In the genomic region with DNA sequence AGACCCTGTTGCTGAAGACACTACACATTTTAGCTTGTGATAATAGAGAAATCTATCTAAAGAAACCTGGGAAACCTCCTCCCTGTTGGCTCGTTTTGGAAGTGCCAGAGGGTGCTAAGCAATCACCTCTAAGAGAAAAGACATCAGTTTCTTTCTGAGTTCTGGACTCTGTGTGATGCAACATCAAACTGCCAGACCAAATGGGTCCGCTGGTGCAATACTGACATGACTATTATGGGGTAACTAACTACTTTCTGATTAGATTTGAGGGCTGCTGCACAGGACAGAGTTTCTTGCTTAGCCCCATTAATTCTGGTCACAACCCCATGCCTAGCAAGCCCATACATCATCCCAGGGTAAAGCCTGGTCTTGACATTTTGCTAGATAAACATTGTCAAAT, we compare ENCODE assay signal across 28 mouse cellular contexts.
"Had no signal": no experiment of that assay in that cellular context is flagged by ENCODE, and none has a peak within 500 bp of the region (broad histone marks: within the 10 kb centered on the region; RNA-seq: fewer than 3 reads in every experiment).

No protein-coding gene starts in this region.

- DNase-seq: cerebellum, adult 2 months; cerebellum, adult 8-10 months; cerebellum, adult 9-10 months; cerebellum, adult 9-11 months; cerebellum, postnatal 10 days; cerebellum, postnatal 14 days; cerebellum, postnatal 25 days; embryo, embryonic 11 days; forebrain, postnatal 0 days; gastrocnemius, adult 2 months; gastrocnemius, postnatal 10 days; gastrocnemius, postnatal 14 days; gastrocnemius, postnatal 25 days; gastrocnemius, postnatal 36 days; heart, adult 11 months; heart, adult 18-20 months; heart, adult 2 months had no signal

- H3K9me3 ChIP-seq: embryonic facial prominence, embryonic 10.5 days; embryonic facial prominence, embryonic 12.5 days; embryonic facial prominence, embryonic 13.5 days; embryonic facial prominence, embryonic 15.5 days; forebrain, embryonic 10.5 days; forebrain, embryonic 12.5 days; forebrain, embryonic 13.5 days; forebrain, embryonic 15.5 days had no signal

- H3K4me3 ChIP-seq: embryonic facial prominence, embryonic 10.5 days; embryonic facial prominence, embryonic 12.5 days; embryonic facial prominence, embryonic 13.5 days; embryonic facial prominence, embryonic 15.5 days; erythroblast, embryonic 14.5 days; forebrain, embryonic 10.5 days; forebrain, embryonic 12.5 days; forebrain, embryonic 13.5 days; forebrain, embryonic 15.5 days; gastrocnemius, adult 2 months; heart, adult 2 months had no signal

- ATAC-seq: forebrain, embryonic 13.5 days; forebrain, embryonic 14.5 days; forebrain, embryonic 15.5 days; forebrain, embryonic 16.5 days; forebrain, postnatal 0 days had no signal

- H3K9ac ChIP-seq: embryonic facial prominence, embryonic 12.5 days; embryonic facial prominence, embryonic 13.5 days; embryonic facial prominence, embryonic 15.5 days; forebrain, embryonic 12.5 days; forebrain, embryonic 13.5 days; forebrain, embryonic 15.5 days; forebrain, postnatal 0 days had no signal

- H3K4me1 ChIP-seq: embryonic facial prominence, embryonic 10.5 days; embryonic facial prominence, embryonic 12.5 days; embryonic facial prominence, embryonic 13.5 days; embryonic facial prominence, embryonic 15.5 days; forebrain, embryonic 10.5 days; forebrain, embryonic 12.5 days; forebrain, embryonic 13.5 days; forebrain, embryonic 15.5 days had no signal

- H3K4me2 ChIP-seq: embryonic facial prominence, embryonic 12.5 days; embryonic facial prominence, embryonic 13.5 days; embryonic facial prominence, embryonic 15.5 days; forebrain, embryonic 12.5 days; forebrain, embryonic 13.5 days; forebrain, embryonic 15.5 days had no signal

- H3K27ac ChIP-seq: embryonic facial prominence, embryonic 10.5 days; embryonic facial prominence, embryonic 12.5 days; embryonic facial prominence, embryonic 13.5 days; embryonic facial prominence, embryonic 15.5 days; forebrain, embryonic 10.5 days; forebrain, embryonic 12.5 days; forebrain, embryonic 13.5 days; forebrain, embryonic 15.5 days; gastrocnemius, adult 2 months; heart, adult 2 months had no signal

- H3K36me3 ChIP-seq: embryonic facial prominence, embryonic 10.5 days; embryonic facial prominence, embryonic 12.5 days; embryonic facial prominence, embryonic 13.5 days; embryonic facial prominence, embryonic 15.5 days; forebrain, embryonic 10.5 days; forebrain, embryonic 12.5 days; forebrain, embryonic 15.5 days had no signal

- H3K27me3 ChIP-seq: embryonic facial prominence, embryonic 12.5 days; embryonic facial prominence, embryonic 13.5 days; embryonic facial prominence, embryonic 15.5 days; forebrain, embryonic 12.5 days; forebrain, embryonic 13.5 days; forebrain, embryonic 15.5 days had no signal
